Mouse (Mus musculus): Measurements from ENCODE around the gene Tfdp2. TPM values are rescaled to one million over a fixed set of nuclear protein-coding genes. Genes with fewer than 3 reads are reported as not detected.

Tfdp2 gene
- polyA plus RNA-seq, 1 experiment from 2014 or later, result 81.4 TPM

DNA sequence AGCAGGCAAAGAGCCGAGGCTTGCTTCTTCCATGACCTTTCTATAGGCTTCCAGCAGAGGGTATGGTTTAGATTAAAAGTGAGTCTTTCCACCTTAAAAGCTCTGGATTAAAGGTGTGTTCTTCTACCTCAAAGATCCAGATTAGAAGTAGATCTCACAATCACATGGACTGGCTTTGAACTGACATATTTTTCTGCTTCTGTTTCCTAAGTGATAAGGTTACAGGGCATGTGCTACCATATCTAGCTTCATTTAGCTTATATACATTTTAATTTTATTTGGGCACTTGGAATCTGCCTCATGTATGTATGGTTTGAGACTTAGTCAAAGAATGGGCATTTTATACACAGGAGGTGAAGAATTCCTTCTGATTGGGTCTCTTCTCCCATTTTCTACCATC lies 41.3 kb downstream of the Tfdp2 start:
- WGBS, result 71% methylated on average over 1 of the region's 1 CpGs

DNA sequence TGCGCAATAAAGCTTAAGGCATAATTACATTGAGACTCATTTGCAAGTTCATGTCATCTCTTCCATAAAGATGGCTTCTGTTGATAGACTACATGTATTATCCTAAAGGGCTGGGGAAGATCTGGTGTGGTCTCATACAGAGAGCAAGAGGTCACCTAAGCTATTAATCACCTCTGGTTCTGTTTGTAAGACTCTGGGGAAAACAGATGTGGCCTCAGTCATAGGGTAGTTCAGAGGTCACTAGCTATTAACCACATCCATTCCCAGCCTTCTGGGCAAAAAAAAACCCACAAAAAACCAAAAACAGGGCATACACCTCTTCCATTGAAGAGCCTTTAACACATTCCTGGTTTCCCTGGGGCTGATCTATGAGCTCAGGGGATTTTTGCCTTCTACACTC lies 42.2 kb downstream of the Tfdp2 start:
- Histone ChIP-seq H3K27me3 (ENCODE audit: low read depth, poor library complexity, severe bottlenecking) (no peaks in the 10 kb centered on the region), H3K27ac (replicated peaks) (no peak overlapping the region), H3K9me3 (replicated peaks) (no peaks in the 10 kb centered on the region), H3K4me3 (no peak overlapping the region), H3K36me3 (peaks cover 8% of the 10 kb centered on the region), H3K4me1 (no peaks in the 10 kb centered on the region)
- no peak for DNase-seq (ENCODE audit: low spot score)
- 94% methylated on average over 1 of the region's 1 CpGs for WGBS

More for the DNA sequence above, 41.3 kb downstream of the Tfdp2 start:
- H3K27me3 ChIP-seq (ENCODE audit: low read depth, poor library complexity, severe bottlenecking), result no peaks in the 10 kb centered on the region
- no peak for DNase-seq (ENCODE audit: low spot score)
- no peaks in the 10 kb centered on the region for H3K9me3 ChIP-seq (replicated peaks)
- H3K36me3 ChIP-seq, result peaks cover 1% of the 10 kb centered on the region; the same call in 1 of the 2 replicates
- no peaks in the 10 kb centered on the region for H3K4me1 ChIP-seq
- no peak overlapping the region for H3K27ac ChIP-seq (replicated peaks)
- H3K4me3 ChIP-seq, result no peak overlapping the region

DNA sequence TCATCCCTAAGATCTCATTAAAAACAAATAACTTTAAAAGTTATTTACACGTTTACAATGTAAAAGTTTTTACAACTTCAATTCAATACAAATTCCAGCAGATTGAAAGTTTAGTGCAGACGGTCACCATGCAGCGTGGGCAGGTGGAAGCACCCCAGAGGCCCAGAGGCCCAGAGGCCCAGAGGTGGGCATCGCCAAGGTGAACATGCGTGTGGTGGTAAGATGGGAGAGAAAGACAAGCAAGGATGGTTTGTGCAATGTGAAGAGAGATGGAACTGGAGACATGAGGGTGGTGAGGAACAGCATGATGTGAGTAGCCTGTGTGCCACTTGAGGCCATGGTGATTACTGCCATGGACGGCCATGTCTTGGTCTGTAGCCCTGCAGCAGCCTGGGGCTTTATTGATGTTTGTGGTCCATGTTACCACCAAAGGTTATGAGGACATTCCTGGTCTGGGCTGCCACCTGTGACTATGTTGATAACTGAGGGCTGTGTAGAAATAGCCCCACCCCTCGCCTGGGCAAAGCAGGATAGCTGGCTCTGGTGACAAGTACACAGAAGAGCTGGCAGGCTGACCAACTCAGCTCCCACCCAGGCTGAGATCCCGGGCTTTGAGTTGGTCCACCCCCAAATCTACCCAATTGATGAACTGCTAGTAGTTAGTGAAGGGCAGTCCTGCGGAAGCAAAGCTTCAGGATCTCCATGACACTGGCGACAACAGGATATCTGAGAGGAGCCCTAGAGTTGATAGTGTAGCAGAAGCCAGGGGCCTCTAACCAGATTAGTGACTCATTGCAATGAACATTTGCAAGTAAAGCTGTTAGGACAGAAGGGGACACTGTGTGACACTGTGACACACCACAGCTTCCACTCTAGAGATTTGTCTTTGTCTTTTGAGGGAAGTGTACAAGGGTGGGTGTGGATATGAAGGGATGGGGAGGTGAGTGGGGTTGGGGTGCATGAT lies 45.3 kb downstream of the Tfdp2 start:
- WGBS, result 91% methylated on average over 10 of the region's 10 CpGs
- Histone ChIP-seq H3K4me1 (no peaks in the 10 kb centered on the region), H3K27ac (replicated peaks) (no peak overlapping the region)

GRCm38 (mm10) chr9:96243915-96244314 lies 47.8 kb downstream of the Tfdp2 start:
- 89% methylated on average over 6 of the region's 6 CpGs for WGBS
- Histone ChIP-seq H3K36me3 (peaks cover 8% of the 10 kb centered on the region), H3K27me3 (ENCODE audit: low read depth, poor library complexity, severe bottlenecking) (no peaks in the 10 kb centered on the region), H3K4me1 (no peaks in the 10 kb centered on the region), H3K27ac (replicated peaks) (no peak overlapping the region), H3K4me3 (no peak overlapping the region), H3K9me3 (replicated peaks) (no peaks in the 10 kb centered on the region)
- no peak for DNase-seq (ENCODE audit: low spot score)

More for the DNA sequence above, 45.3 kb downstream of the Tfdp2 start:
- Histone ChIP-seq H3K27me3 (ENCODE audit: low read depth, poor library complexity, severe bottlenecking) (no peaks in the 10 kb centered on the region), H3K4me3 (no peak overlapping the region), H3K36me3 (peaks cover 8% of the 10 kb centered on the region), H3K9me3 (replicated peaks) (no peaks in the 10 kb centered on the region)
- DNase-seq (ENCODE audit: low spot score), result no peak

GRCm38 (mm10) chr9:96254812-96255211 lies 58.7 kb downstream of the Tfdp2 start:
- DNase-seq (ENCODE audit: low spot score), result no peak
- 88% methylated on average over 2 of the region's 2 CpGs for WGBS
- H3K27me3 ChIP-seq (ENCODE audit: low read depth, poor library complexity, severe bottlenecking), result no peaks in the 10 kb centered on the region
- no peaks in the 10 kb centered on the region for H3K9me3 ChIP-seq (replicated peaks)
- H3K4me3 ChIP-seq, result no peak overlapping the region
- no peaks in the 10 kb centered on the region for H3K36me3 ChIP-seq
- H3K27ac ChIP-seq (replicated peaks), result no peak overlapping the region
- peaks cover 8% of the 10 kb centered on the region; the same call in 1 of the 2 replicates for H3K4me1 ChIP-seq

GRCm38 (mm10) chr9:96258478-96258877 lies 62.4 kb downstream of the Tfdp2 start:
- Histone ChIP-seq H3K27ac (replicated peaks) (peak overlapping the region; percentile 85), H3K36me3 (0 out of 2 replicates have a peak, but pooled peaks cover 2% of the 10 kb centered on the region), H3K27me3 (ENCODE audit: low read depth, poor library complexity, severe bottlenecking) (no peaks in the 10 kb centered on the region), H3K4me3 (peak overlapping the region; percentile 56), H3K4me1 (peaks cover 21% of the 10 kb centered on the region), H3K9me3 (replicated peaks) (no peaks in the 10 kb centered on the region)
- peak; percentile 77 for DNase-seq (ENCODE audit: low spot score)
- WGBS, result 4% methylated on average over 6 of the region's 6 CpGs

- H3K27ac ChIP-seq (replicated peaks), result peak overlapping the region; percentile 85
- DNase-seq (ENCODE audit: low spot score), result peak; percentile 65
- 2% methylated on average over 5 of the region's 5 CpGs for WGBS
- H3K27me3 ChIP-seq (ENCODE audit: low read depth, poor library complexity, severe bottlenecking), result no peaks in the 10 kb centered on the region
- H3K9me3 ChIP-seq (replicated peaks), result no peaks in the 10 kb centered on the region
- peak overlapping the region; percentile 56 for H3K4me3 ChIP-seq
- H3K36me3 ChIP-seq, result 0 out of 2 replicates have a peak, but pooled peaks cover 3% of the 10 kb centered on the region
- H3K4me1 ChIP-seq, result peaks cover 21% of the 10 kb centered on the region
Observed at GRCm38 (mm10) chr9:96259017-96259512, 63.0 kb downstream of the Tfdp2 start.

DNA sequence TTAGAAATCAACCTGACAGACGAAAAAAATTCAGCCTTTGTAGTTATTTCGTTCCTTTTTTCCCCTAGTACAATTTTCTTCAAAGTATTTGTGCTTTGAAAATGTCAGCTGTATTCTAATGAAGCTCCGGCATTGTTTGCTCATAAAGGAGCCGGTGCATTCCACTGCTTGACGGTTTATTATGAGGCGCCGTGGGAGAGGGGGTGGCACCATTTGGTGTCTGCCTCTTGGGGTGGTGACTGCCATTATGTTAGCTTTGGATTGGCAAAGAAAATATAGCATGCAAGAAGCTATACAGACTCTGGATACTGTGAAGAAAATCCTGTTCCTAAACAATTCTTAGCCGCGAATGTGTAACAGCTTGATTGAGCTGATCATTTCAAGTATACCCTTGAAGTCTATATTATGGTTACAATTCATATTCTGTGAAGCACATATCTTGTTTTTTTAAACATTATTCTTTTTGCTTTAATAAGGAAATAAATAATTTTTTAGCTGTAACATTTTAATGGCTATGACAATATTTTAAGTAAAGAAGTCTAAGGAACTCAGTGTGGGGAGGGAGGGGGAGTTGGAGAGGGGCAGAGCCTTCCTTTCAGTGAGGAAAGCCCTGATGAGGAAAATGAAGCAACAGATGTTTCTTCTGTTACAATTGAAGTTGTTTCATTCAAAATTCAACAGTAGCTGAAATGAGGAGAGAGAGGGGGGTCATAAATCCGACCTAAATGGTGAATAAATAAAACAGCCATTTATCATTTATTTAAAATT lies 63.9 kb downstream of the Tfdp2 start:
- peak overlapping the region; percentile 85 for H3K27ac ChIP-seq (replicated peaks)
- 1% methylated on average over 10 of the region's 10 CpGs for WGBS
- H3K4me1 ChIP-seq, result peaks cover 21% of the 10 kb centered on the region
- H3K27me3 ChIP-seq (ENCODE audit: low read depth, poor library complexity, severe bottlenecking), result no peaks in the 10 kb centered on the region
- peak; percentile 63 for DNase-seq (ENCODE audit: low spot score)
- H3K4me3 ChIP-seq, result peak overlapping the region; percentile 56
- H3K36me3 ChIP-seq, result peaks cover 5% of the 10 kb centered on the region
- H3K9me3 ChIP-seq (replicated peaks), result no peaks in the 10 kb centered on the region

GRCm38 (mm10) chr9:96261101-96261500 lies 65.0 kb downstream of the Tfdp2 start:
- peaks cover 21% of the 10 kb centered on the region for H3K4me1 ChIP-seq
- H3K4me3 ChIP-seq, result peak overlapping the region; percentile 56
- H3K36me3 ChIP-seq, result peaks cover 14% of the 10 kb centered on the region
- H3K27me3 ChIP-seq (ENCODE audit: low read depth, poor library complexity, severe bottlenecking), result no peaks in the 10 kb centered on the region
- no peaks in the 10 kb centered on the region for H3K9me3 ChIP-seq (replicated peaks)
- peak overlapping the region; percentile 85 for H3K27ac ChIP-seq (replicated peaks)
- WGBS, result 75% methylated on average over 4 of the region's 4 CpGs
- DNase-seq (ENCODE audit: low spot score), result no peak

DNA sequence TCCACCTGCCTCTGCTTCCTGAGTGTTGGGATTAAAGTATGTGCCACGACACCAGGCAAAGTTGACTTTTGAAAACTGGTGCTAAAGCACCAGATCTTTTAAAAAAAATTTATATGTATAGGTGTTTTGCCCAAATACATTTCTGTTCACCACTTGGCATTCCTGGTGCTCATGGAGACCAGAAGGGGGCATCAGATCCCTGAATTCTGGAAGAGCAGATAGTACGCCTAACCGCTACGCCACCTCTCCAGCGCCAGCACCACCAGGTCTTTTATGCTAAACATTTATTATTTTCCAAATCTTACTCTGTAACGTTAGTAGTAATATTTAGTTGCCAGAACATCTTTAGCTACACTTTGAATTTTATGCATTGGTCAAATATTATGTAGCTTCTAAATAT lies 65.9 kb downstream of the Tfdp2 start:
- H3K36me3 ChIP-seq, result peaks cover 21% of the 10 kb centered on the region
- H3K27ac ChIP-seq (replicated peaks), result no peak overlapping the region
- no peaks in the 10 kb centered on the region for H3K27me3 ChIP-seq (ENCODE audit: low read depth, poor library complexity, severe bottlenecking)
- 95% methylated on average over 6 of the region's 6 CpGs for WGBS
- H3K9me3 ChIP-seq (replicated peaks), result no peaks in the 10 kb centered on the region
- no peak for DNase-seq (ENCODE audit: low spot score)
- peak overlapping the region; percentile 56; the same call in 1 of the 2 replicates for H3K4me3 ChIP-seq
- H3K4me1 ChIP-seq, result peaks cover 21% of the 10 kb centered on the region

DNA sequence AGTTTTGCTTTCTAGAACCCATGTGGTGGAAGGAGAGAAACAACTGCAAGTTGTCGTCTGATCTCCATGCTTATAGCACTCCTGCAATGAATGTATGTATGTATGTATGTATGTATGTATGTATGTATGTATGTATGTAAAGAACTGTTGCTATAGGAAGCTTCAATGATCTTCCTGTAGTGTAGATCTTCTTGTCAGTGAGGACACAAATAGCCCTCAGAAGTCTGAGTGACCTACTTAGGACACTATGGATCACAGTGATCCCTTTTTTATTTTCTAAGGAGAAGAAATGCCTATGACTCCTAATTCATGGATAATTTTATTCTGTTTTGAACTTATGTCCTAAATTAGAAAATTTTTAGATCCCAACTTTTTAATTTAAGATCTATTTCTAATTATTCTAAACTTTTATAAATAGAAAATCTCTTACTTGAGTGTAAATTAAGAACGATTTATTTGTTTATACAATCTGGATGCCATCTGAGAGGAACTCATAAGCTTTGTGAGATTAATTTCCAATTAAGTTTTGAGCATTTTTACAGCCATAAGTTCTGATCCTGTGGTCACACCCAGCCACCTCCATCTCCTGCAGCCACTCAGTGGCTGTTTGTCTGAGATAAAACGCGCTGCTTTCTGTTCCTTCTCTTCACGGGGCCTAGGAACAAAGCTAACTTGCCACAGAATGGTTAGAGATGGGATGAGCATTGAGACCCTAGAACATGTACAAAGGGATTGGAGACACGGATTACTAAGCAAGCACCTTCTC lies 70.9 kb downstream of the Tfdp2 start:
- H3K27ac ChIP-seq (replicated peaks), result no peak overlapping the region
- H3K36me3 ChIP-seq, result peaks cover 59% of the 10 kb centered on the region
- H3K4me1 ChIP-seq, result no peaks in the 10 kb centered on the region
- no peak for DNase-seq (ENCODE audit: low spot score)
- no peaks in the 10 kb centered on the region for H3K27me3 ChIP-seq (ENCODE audit: low read depth, poor library complexity, severe bottlenecking)
- 86% methylated on average over 6 of the region's 6 CpGs for WGBS
- no peaks in the 10 kb centered on the region for H3K9me3 ChIP-seq (replicated peaks)
- H3K4me3 ChIP-seq, result no peak overlapping the region

DNA sequence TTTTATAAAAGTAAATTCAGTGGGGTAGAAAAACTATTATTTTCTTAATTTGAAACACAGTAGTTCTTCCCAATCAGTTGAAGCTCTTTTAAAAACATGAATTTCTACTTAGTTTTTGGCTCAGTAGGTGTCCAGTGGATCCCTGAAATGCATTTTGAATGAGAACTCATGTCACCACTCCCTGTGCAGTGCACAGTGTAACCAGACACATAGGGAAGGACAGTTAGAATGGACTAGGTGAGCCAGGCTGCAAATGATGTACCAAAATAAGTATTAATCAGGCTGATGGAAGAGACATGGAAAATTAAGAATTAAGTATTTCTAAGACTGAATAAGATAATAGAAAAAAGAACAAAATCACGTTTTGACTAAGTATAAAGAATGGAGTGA lies 71.5 kb downstream of the Tfdp2 start:
- WGBS, result 78% methylated on average over 1 of the region's 1 CpGs
- H3K27me3 ChIP-seq (ENCODE audit: low read depth, poor library complexity, severe bottlenecking), result no peaks in the 10 kb centered on the region
- no peaks in the 10 kb centered on the region for H3K9me3 ChIP-seq (replicated peaks)
- H3K36me3 ChIP-seq, result peaks cover 59% of the 10 kb centered on the region
- no peak overlapping the region for H3K4me3 ChIP-seq
- no peak overlapping the region for H3K27ac ChIP-seq (replicated peaks)
- no peak for DNase-seq (ENCODE audit: low spot score)
- no peaks in the 10 kb centered on the region for H3K4me1 ChIP-seq

Data from midbrain, embryonic 10.5 days (tissue).